Mouse (Mus musculus) G1E (cell line): ENCODE results near the gene Eml2. TPM values are rescaled to one million over a fixed set of nuclear protein-coding genes. Genes with fewer than 3 reads are reported as not detected.

ENCODE experiments used
- ATAC-seq: 2 replicates; pipeline ENCODE4 v1.8.0; 2016; ENCODE audit warnings: mild to moderate bottlenecking; ENCODE audit not compliant: insufficient number of reproducible peaks, poor library complexity, low FRiP score, severe bottlenecking; ENCODE audit errors: extremely low read depth
- DNase-seq: peaks from one replicate; pipeline ENCODE4 v3.0.0; 2012; ENCODE audit warnings: low spot score
- H3K27me3 ChIP-seq: 2 replicates; pipeline ENCODE4 v1.6.1; 2012; ENCODE audit warnings: mild to moderate bottlenecking, low read length, inconsistent platforms; ENCODE audit not compliant: insufficient read depth
- H3K36me3 ChIP-seq: replicated peaks from 2 replicates; pipeline ENCODE3; 2012; ENCODE audit warnings: mild to moderate bottlenecking, inconsistent platforms
- H3K4me1 ChIP-seq: 2 replicates; pipeline ENCODE4 v1.6.1; 2012; ENCODE audit warnings: low read depth, low read length, inconsistent platforms, mixed read lengths; ENCODE audit not compliant: insufficient read depth
- H3K4me3 ChIP-seq: 2 replicates; pipeline ENCODE4 v1.5.1; 2012; ENCODE audit warnings: low read depth, mild to moderate bottlenecking, inconsistent platforms, low read length, moderate library complexity, mixed read lengths
- H3K9me3 ChIP-seq: replicated peaks from 2 replicates; pipeline ENCODE4 v1.6.1; 2012; ENCODE audit warnings: inconsistent platforms
- CTCF ChIP-seq: IDR thresholded peaks from 2 replicates; pipeline ENCODE4 v1.5.1; 2012; ENCODE audit warnings: low read depth, low read length, inconsistent platforms, mixed read lengths
- GATA1 ChIP-seq: IDR thresholded peaks from 2 replicates; pipeline ENCODE4 v1.6.1; 2012; ENCODE audit warnings: borderline replicate concordance, low read length, inconsistent platforms, mixed read lengths
- GATA2 ChIP-seq: IDR thresholded peaks from 2 replicates; pipeline ENCODE4 v1.6.1; 2012; ENCODE audit warnings: low read depth, low read length, inconsistent platforms, borderline replicate concordance
- POLR2AphosphoS5 ChIP-seq: IDR thresholded peaks from 2 replicates; pipeline ENCODE4 v1.6.1; 2012; ENCODE audit warnings: low read depth, low read length, inconsistent platforms; ENCODE audit not compliant: insufficient replicate concordance
- TAL1 ChIP-seq: conservative IDR thresholded peaks from 2 replicates; pipeline ENCODE4 v1.6.1; 2012; ENCODE audit warnings: low read depth, low read length, inconsistent platforms, mixed read lengths
- polyA plus RNA-seq: library from polyadenylated mRNA; stranded (reverse); fragments of >175 nt; gene quantifications from 2 replicates; pipeline ENCODE4 v1.2.3, GENCODE M21; 2012
- total RNA-seq, 2 experiments: library from RNA; stranded (forward) in 1 of 2; stranded (reverse) in 1 of 2; fragments of 200-1000 nt in 1 of 2; fragments of >200 nt in 1 of 2; fragmentation: Nextera tagmentation in 1 of 2; gene quantifications; 2 replicates each; pipeline ENCODE4 v1.2.3; 2014 to 2017

Eml2 gene
- total and polyA plus RNA-seq, 3 experiments, result 15.1 to 27.2 (median 19.0) TPM

DNA sequence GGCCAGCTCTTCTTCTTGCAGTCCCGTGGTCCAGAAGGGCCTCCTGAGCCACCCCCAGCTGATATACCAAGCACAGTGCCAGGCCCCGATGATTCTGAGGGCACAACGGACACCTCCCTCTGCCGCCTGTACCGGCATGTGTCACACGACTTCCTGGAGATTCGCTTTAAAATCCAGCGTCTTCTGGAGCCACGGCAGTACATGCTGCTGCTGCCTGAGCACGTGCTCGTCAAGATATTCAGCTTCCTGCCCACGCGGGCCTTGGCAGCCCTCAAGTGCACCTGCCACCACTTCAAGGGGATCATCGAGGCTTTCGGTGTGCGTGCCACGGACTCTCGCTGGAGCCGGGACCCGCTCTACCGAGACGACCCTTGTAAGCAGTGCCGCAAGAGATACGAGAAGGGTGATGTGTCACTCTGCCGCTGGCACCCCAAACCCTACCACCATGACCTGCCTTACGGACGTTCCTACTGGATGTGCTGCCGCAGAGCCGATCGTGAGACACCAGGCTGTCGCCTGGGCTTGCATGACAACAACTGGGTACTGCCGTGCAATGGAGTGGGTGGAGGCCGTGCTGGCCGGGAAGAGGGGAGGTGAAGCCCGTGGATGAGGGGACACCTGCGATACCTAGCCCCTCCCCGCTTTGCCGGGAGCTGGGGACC lies 39.4 kb upstream of the Eml2 start:
- Histone ChIP-seq H3K27me3 (no peaks in the 10 kb centered on the region), H3K4me3 (no peak overlapping the region), H3K9me3 (no peaks in the 10 kb centered on the region), H3K4me1 (peaks cover 13% of the 10 kb centered on the region), H3K36me3 (peaks cover 88% of the 10 kb centered on the region)
- DNase-seq, result no peak
- TF ChIP-seq TAL1 (no peak), POLR2AphosphoS5 (no peak), GATA1 (no peak), GATA2 (no peak), CTCF (no peak)
- no peak for ATAC-seq

DNA sequence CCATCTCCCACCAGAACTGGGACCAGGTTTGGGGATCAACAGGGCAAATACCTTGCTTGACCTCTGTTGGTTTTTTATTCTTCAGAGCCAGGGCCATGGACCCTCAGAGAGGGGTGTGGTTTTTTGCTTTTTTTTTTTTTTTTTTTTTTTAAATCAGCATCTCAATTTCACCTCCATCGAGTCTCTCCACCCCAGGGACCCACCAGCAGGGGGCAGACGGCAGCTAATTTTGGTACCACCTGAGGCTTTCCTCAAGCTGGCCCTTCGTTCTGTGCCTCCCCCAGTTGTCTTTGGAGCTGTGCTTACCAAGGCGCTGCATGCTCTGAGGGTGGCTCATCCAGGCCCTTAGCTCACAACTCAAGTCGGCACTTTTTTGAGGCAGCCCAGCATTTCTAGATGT lies 38.8 kb upstream of the Eml2 start:
- H3K4me1 ChIP-seq, result peaks cover 10% of the 10 kb centered on the region
- no peaks in the 10 kb centered on the region for H3K27me3 ChIP-seq
- DNase-seq, result no peak
- TF ChIP-seq GATA2 (no peak), GATA1 (no peak), TAL1 (no peak), POLR2AphosphoS5 (no peak), CTCF (no peak)
- no peak overlapping the region for H3K4me3 ChIP-seq
- no peaks in the 10 kb centered on the region for H3K9me3 ChIP-seq
- H3K36me3 ChIP-seq, result peaks cover 91% of the 10 kb centered on the region
- no peak for ATAC-seq

DNA sequence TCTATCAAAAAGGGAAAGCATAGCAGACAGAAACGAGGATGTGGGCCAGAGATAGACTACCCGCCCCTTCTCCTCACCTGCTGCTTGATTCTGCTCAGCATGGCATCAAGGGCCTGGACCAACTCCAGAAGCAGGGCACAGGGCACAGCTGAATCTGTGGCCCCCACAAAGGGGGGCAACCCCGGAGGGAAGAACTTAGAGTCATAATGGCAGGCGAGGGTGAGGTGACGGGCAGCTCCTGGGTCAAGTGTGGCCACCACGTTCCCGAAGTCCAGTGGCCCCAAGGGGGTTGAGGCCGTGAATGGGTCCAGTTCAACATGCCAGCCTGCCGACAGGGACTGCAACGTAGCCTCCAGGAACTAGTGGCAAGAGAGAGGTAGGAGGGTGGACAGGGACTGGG lies 29.4 kb upstream of the Eml2 start:
- Histone ChIP-seq H3K4me3 (no peak overlapping the region; the same call in 1 of the 2 replicates), H3K36me3 (peaks cover 66% of the 10 kb centered on the region), H3K4me1 (peaks cover 39% of the 10 kb centered on the region), H3K27me3 (no peaks in the 10 kb centered on the region), H3K9me3 (no peaks in the 10 kb centered on the region)
- TF ChIP-seq GATA1 (no peak), CTCF (no peak), POLR2AphosphoS5 (no peak), GATA2 (no peak), TAL1 (no peak)
- DNase-seq (no peak), ATAC-seq (no peak)

DNA sequence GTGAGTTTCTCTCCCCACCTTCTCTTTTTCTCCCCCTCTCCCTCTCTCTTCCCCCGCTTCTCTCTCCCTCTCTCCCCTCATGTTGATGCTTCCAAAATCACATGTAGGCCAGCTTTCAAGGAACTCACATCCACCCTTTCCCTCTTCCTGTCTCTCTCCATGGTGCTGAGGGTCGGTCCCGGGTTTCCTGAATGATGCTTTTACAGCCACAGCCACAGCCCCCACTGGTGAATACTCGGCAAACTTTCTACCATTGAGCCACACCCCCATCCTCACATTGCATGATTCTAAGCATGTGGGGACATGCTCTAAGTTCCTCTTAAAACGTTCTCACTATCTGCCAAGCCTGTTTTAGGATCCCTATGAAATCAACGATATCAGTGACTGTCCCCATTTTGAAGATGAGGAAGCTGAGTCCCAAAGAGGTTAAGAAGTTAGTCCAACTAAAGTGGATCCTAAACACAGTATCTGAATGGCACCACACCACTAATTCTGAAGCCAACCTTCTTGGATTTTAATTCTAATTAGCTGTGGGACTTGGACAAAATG lies 28.6 kb upstream of the Eml2 start:
- Histone ChIP-seq H3K36me3 (peaks cover 67% of the 10 kb centered on the region), H3K4me1 (peaks cover 44% of the 10 kb centered on the region), H3K4me3 (no peak overlapping the region), H3K27me3 (no peaks in the 10 kb centered on the region), H3K9me3 (no peaks in the 10 kb centered on the region)
- ATAC-seq (no peak), DNase-seq (no peak)
- TF ChIP-seq TAL1, result no peak
- no peak for TF ChIP-seq GATA1
- no peak for TF ChIP-seq GATA2
- TF ChIP-seq POLR2AphosphoS5, result no peak
- no peak for TF ChIP-seq CTCF

DNA sequence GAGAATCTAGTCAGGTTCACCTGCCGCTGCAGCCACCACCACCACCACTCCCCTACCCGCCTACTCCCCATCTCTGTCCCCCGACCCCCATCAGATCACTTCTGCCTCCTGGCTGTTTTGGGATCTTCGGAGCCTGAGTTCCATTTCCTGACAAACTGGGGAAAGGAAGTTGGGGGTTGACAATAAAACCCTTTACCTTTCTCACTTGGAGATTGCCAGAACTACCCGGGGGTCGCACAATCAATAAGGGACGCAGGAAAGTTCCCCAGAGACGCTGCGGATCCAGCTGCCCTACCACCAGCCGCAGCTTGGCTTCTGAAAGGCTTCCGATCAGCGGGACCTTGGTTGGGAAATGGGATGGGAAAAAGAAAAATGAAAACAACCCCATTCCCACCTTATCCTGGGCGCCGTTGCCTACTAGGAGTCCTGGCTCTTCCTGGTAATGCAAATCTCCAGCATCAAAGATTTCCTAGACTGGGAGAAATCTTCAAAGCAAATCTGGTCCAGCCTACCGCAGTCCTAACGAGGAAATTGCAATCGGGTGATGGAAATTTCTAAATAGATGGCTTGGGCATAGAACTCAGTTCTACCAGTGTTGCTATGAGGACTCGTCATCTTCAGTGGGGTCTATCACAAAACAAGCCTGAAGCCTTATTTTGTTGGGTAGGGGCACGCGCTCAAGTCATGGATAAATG lies 27.9 kb upstream of the Eml2 start:
- no peaks in the 10 kb centered on the region for H3K9me3 ChIP-seq
- DNase-seq (no peak), ATAC-seq (no peak)
- peaks cover 44% of the 10 kb centered on the region for H3K4me1 ChIP-seq
- TF ChIP-seq TAL1 (no peak), GATA1 (no peak), POLR2AphosphoS5 (no peak), CTCF (no peak), GATA2 (no peak)
- H3K4me3 ChIP-seq, result peak overlapping the region; percentile 78
- peaks cover 67% of the 10 kb centered on the region for H3K36me3 ChIP-seq
- H3K27me3 ChIP-seq, result no peaks in the 10 kb centered on the region

DNA sequence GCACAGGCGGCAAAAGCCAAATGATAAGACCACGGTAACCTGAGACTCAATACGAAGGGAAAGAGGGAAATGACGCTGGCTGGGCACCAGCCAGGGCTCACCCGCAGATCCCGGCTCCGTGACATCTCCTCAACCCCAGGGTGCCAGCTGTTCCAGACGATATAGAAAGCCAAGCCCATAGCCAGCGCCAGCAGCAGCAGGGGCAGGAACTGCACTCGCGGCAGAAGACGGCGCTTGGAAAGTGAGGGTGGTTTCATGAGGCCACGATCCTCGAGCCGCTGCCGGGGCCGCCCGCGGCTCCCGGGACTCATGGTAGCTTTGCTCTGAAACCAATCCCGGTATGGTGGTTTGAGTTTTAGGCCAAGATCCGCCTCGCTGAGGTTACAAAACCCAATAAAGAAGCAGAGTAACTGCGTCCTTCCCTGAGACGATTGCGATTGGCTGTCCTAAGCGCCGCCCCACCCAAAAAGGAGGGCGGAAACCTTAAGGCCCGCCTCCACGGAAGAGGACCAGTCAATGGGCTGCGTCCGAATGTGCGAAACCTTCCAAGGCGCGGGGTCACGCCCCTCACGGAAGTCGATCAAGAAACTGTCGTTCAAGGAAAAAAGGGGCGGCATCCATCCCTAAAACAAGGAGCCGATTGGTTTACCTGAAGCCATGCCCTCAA lies 27.2 kb upstream of the Eml2 start, which contains the start of gene Qpctl:
Qpctl (minus strand) TSS at position 417 of the 667 bp plus-strand sequence.
- H3K27me3 ChIP-seq, result no peaks in the 10 kb centered on the region
- H3K4me1 ChIP-seq, result peaks cover 44% of the 10 kb centered on the region
- H3K9me3 ChIP-seq, result no peaks in the 10 kb centered on the region
- peaks cover 67% of the 10 kb centered on the region for H3K36me3 ChIP-seq
- DNase-seq (peak; percentile 88), ATAC-seq (peak; percentile 92)
- TF ChIP-seq TAL1, result no peak
- TF ChIP-seq CTCF, result no peak
- no peak for TF ChIP-seq POLR2AphosphoS5
- TF ChIP-seq GATA1, result no peak
- no peak for TF ChIP-seq GATA2
- H3K4me3 ChIP-seq, result peak within 1 kb of the TSS; percentile 78
